Mouse (Mus musculus) intestine, embryonic 16.5 days (tissue): Measurements from ENCODE around the gene Zfp217. TPM values are rescaled to one million over a fixed set of nuclear protein-coding genes. Genes with fewer than 3 reads are reported as not detected.

Experiments
- ATAC-seq: fragments of 200-750 bp; cut with Nextera tagmentation; 2 replicates; pipeline ENCODE4 v1.8.0; 2017; ENCODE audit warnings: moderate TSS enrichment, moderate library complexity
- H3K27ac ChIP-seq: fragments of 300-500 bp; sonication (generic); 2 replicates; pipeline ENCODE4 v1.5.1; 2014; ENCODE audit warnings: mild to moderate bottlenecking, low read length
- H3K27me3 ChIP-seq: fragments of 300-500 bp; sonication (generic); replicated peaks from 2 replicates; pipeline ENCODE4 v1.6.1; 2014; ENCODE audit warnings: low read length, control low read depth, mixed read lengths; ENCODE audit not compliant: control insufficient read depth, insufficient read depth
- H3K36me3 ChIP-seq: fragments of 300-500 bp; sonication (generic); 2 replicates; pipeline ENCODE4 v1.6.1; 2014; ENCODE audit warnings: low read length, control low read depth; ENCODE audit not compliant: control insufficient read depth, insufficient read depth
- H3K4me1 ChIP-seq: fragments of 300-500 bp; sonication (generic); 2 replicates; pipeline ENCODE4 v1.6.1; 2014; ENCODE audit warnings: low read length, control low read depth, mixed read lengths; ENCODE audit not compliant: control insufficient read depth, insufficient read depth
- H3K4me2 ChIP-seq: fragments of 300-500 bp; sonication (generic); 2 replicates; pipeline ENCODE4 v1.6.1; 2014; ENCODE audit warnings: low read depth, low read length, control low read depth
- H3K4me3 ChIP-seq: fragments of 300-500 bp; sonication (generic); 2 replicates; pipeline ENCODE4 v1.5.1; 2014; ENCODE audit warnings: mild to moderate bottlenecking, low read length
- H3K9ac ChIP-seq: fragments of 300-500 bp; sonication (generic); 2 replicates; pipeline ENCODE4 v1.6.1; 2014; ENCODE audit warnings: low read depth, low read length
- H3K9me3 ChIP-seq: fragments of 300-500 bp; sonication (generic); 2 replicates; pipeline ENCODE4 v1.6.1; 2016; ENCODE audit warnings: low read length, control low read depth; ENCODE audit not compliant: control insufficient read depth
- WGBS: fragments of 180-500 bp; shearing (Covaris S2); extraction: QIAGEN DNeasy Blood & Tissue Kit; methylation state at CpG from one replicate; pipeline ENCODE4 v1.1.7; 2014; 5-methylcytosine and 5-hydroxymethylcytosine counted together
- polyA plus RNA-seq: library from polyadenylated mRNA; unstranded; fragments of >200 nt; fragmentation: Nextera tagmentation; extraction: Ambion mirVana; gene quantifications from 2 replicates; pipeline ENCODE4 v1.2.1, GENCODE M21; 2015

The Zfp217 gene
- polyA plus RNA-seq, 1 experiment from 2014 or later = 2.9 TPM

DNA sequence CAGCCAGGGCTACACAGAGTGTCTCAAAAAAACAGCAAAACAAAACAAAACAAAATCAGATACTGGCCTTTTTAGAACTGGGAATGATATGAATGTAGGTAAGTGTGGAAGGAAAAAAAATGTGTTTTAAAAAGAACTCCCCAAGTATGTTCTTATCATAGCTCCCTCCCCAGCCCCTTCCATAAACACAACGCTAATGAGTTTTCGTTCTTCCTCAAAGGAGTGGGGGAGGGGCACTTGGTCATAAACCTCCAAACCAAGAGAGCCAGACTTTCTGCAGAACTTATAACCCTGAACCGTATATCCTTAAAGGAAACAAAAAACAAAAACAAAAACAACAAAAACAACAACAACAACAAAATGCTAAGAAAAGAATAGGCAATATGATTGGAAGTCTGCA is 4.0 kb downstream of the Zfp217 start:
- WGBS = 16% methylated on average over 3 of the region's 3 CpGs
- H3K4me1 ChIP-seq = peaks cover 7% of the 10 kb centered on the region; the same call in 1 of the 2 replicates
- H3K4me3 ChIP-seq = no peak overlapping the region
- no peak overlapping the region for H3K27ac ChIP-seq
- H3K9ac ChIP-seq = no peak overlapping the region
- no peaks in the 10 kb centered on the region for H3K9me3 ChIP-seq
- ATAC-seq = no peak
- no peaks in the 10 kb centered on the region for H3K36me3 ChIP-seq
- no peaks in the 10 kb centered on the region for H3K27me3 ChIP-seq
- H3K4me2 ChIP-seq = no peak overlapping the region

DNA sequence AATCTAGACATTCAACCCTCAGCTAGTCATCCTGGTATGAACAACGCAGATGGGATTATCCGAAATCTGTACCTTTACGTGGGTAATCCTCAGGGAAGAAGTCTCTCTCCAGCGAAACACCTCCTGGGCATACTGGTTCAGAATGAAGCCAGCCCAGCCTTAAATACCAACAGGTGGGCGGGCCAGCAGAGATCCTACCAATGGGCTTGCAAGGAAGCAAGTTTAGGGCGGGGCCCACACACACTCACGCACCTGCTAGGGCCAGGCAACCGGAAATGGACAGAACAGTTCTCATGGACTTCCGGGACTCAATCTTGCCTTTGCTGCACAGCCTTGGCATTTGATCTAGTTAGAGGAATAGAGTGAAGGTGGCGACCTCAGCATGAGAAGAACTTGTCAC is 5.4 kb downstream of the Zfp217 start:
- H3K9me3 ChIP-seq = no peaks in the 10 kb centered on the region
- H3K4me2 ChIP-seq = no peak overlapping the region
- H3K9ac ChIP-seq = no peak overlapping the region
- WGBS = 90% methylated on average over 10 of the region's 10 CpGs
- no peak overlapping the region for H3K4me3 ChIP-seq
- no peaks in the 10 kb centered on the region for H3K36me3 ChIP-seq
- H3K4me1 ChIP-seq = 0 out of 2 replicates have a peak, but pooled peaks cover 6% of the 10 kb centered on the region
- H3K27ac ChIP-seq = no peak overlapping the region
- H3K27me3 ChIP-seq = no peaks in the 10 kb centered on the region
- peak; percentile 38 for ATAC-seq

DNA sequence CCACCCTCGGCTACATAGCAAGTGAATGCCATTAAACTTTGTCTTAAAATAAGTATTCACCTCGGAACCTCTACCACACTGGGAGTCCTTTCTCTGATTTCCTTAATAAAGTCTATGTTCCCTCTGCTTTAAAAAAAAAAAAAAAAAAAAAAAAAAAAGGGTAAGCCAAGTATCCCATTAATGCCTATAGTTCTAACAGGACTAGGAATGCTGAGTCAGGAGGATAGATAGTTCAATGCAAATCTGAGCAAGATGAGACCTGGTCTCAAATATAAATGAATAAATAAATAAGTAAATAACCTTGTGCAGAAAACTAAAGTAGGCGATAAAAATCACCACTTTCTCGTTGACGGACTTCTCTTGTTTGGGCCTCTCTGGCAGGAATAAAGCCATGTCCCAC is 6.4 kb downstream of the Zfp217 start:
- ATAC-seq = no peak
- Histone ChIP-seq H3K4me2 (no peak overlapping the region), H3K27me3 (no peaks in the 10 kb centered on the region), H3K9me3 (no peaks in the 10 kb centered on the region), H3K27ac (no peak overlapping the region), H3K9ac (no peak overlapping the region), H3K4me3 (no peak overlapping the region), H3K4me1 (0 out of 2 replicates have a peak, but pooled peaks cover 6% of the 10 kb centered on the region), H3K36me3 (no peaks in the 10 kb centered on the region)
- WGBS = 92% methylated on average over 5 of the region's 5 CpGs

DNA sequence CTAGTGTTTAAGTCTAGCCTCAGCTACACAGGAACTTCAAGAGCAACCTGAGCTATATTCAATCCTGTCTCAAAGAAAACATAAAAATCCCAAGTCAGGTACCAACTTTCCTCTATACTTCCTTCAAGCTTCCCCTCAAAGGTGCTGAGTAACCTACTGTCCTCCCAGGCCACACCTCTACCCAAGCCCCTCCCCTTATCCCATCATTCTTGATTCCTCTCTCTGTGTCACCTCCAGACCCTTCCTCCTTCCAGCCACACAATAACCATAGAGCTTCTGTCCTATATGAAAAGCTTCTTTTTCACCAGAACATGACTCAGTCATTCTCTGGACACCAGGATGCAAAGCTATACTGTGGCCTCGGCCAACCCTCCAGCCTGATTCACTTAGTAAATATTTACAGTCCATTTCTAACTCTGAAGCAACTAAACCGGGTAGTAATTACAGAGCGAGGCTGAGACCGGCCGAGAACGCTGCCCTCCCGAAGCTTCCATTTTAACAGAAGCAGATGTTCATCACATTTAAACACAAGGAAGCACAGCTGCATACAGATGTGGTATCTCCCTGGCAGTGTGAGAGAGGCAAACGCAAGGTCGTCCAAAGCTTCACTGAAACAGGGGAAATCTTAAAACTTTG is 8.4 kb downstream of the Zfp217 start:
- H3K4me3 ChIP-seq = no peak overlapping the region

DNA sequence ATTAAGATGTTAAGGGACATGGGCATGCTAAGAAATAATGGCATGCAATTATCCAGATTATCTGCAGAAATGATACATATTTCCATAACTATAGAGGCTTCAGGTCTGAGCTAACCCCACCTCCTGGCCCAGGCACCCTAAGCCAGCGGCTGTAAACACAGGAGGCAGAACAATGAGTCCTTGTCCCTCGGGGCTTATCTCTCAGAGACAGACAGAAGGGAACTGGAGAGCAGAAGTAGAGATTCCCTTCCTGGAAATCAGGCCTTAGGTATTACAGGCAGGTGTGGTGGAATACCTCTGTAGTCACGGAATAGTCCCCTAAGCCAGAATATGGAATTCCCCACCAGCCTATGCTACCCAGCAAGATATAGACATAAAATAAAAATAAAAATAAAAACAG is 11.0 kb downstream of the Zfp217 start:
- Histone ChIP-seq H3K4me2 (no peak overlapping the region), H3K9ac (no peak overlapping the region), H3K27ac (no peak overlapping the region), H3K9me3 (no peaks in the 10 kb centered on the region), H3K27me3 (no peaks in the 10 kb centered on the region), H3K4me3 (no peak overlapping the region), H3K4me1 (peaks cover 12% of the 10 kb centered on the region), H3K36me3 (no peaks in the 10 kb centered on the region)
- ATAC-seq = peak; percentile 53
- WGBS = 36% methylated on average over 3 of the region's 3 CpGs

More for the DNA sequence above, 8.4 kb downstream of the Zfp217 start:
- Histone ChIP-seq H3K9ac (no peak overlapping the region), H3K27ac (no peak overlapping the region), H3K36me3 (no peaks in the 10 kb centered on the region), H3K27me3 (no peaks in the 10 kb centered on the region), H3K4me2 (no peak overlapping the region), H3K9me3 (no peaks in the 10 kb centered on the region), H3K4me1 (peaks cover 10% of the 10 kb centered on the region)
- 32% methylated on average over 9 of the region's 9 CpGs for WGBS
- ATAC-seq = peak; percentile 21

DNA sequence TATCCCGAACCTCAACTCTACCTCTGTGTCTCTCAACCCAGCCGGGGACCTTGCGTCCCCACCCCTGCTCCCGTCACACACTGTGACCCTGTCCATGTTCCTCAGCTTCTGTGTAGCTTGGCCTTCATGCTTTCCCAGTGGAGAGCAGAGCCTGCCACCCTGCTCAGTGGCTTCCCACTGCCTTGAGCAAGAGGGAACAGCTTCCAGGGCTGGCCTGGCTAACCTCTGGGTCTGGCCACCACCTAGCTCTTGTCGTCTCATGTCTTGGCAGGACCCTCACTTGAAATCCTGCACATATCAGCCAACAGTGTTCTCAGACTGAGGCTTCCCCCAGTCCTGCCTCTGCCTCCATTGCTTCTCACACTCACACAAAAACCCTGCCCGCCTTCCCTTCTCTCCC is 12.1 kb downstream of the Zfp217 start:
- no peak for ATAC-seq
- 96% methylated on average over 6 of the region's 6 CpGs for WGBS

DNA sequence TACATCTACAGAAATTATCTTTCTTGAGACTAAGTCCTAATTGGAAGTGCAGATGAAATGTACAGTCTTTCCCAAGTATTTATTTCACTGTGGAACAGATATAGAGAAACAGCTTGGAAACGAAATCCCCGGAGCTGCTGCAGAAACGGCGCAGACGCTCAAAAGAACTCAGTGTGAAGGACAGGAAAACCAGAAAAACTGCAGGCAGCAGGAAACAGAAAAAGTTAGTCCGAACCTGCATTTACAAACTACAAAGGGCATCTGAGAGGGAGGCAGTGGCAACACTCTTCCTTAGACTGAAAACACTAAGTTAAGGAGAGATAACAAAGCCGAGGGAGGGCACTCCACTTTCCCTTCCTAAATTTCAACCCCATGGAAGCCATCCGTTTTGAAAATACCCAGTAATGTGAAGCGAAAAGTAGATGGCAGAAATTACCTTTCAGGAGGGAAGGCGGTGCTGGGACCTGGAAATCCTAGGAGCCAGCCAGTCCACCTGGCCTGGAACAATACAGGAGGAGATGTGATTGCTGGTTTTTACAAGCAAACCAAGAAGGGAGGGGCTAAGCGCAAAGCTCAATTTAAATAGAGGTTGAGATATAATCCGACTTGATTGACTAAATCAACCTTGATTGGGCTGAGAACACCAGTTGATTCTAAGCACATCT is 13.7 kb downstream of the Zfp217 start:
- no peaks in the 10 kb centered on the region for H3K9me3 ChIP-seq
- H3K27ac ChIP-seq = peak overlapping the region; percentile 96
- H3K27me3 ChIP-seq = no peaks in the 10 kb centered on the region
- H3K4me1 ChIP-seq = peaks cover 16% of the 10 kb centered on the region
- peak overlapping the region; percentile 77 for H3K4me2 ChIP-seq
- WGBS = 14% methylated on average over 12 of the region's 12 CpGs
- peak overlapping the region; percentile 60 for H3K4me3 ChIP-seq
- H3K36me3 ChIP-seq = no peaks in the 10 kb centered on the region
- ATAC-seq = no peak
- H3K9ac ChIP-seq = peak overlapping the region; percentile 73

More for the DNA sequence above, 12.1 kb downstream of the Zfp217 start:
- no peak overlapping the region for H3K27ac ChIP-seq
- no peaks in the 10 kb centered on the region for H3K27me3 ChIP-seq
- H3K9ac ChIP-seq = no peak overlapping the region
- no peak overlapping the region for H3K4me2 ChIP-seq
- peaks cover 12% of the 10 kb centered on the region for H3K4me1 ChIP-seq
- no peaks in the 10 kb centered on the region for H3K9me3 ChIP-seq
- H3K36me3 ChIP-seq = no peaks in the 10 kb centered on the region
- no peak overlapping the region for H3K4me3 ChIP-seq

DNA sequence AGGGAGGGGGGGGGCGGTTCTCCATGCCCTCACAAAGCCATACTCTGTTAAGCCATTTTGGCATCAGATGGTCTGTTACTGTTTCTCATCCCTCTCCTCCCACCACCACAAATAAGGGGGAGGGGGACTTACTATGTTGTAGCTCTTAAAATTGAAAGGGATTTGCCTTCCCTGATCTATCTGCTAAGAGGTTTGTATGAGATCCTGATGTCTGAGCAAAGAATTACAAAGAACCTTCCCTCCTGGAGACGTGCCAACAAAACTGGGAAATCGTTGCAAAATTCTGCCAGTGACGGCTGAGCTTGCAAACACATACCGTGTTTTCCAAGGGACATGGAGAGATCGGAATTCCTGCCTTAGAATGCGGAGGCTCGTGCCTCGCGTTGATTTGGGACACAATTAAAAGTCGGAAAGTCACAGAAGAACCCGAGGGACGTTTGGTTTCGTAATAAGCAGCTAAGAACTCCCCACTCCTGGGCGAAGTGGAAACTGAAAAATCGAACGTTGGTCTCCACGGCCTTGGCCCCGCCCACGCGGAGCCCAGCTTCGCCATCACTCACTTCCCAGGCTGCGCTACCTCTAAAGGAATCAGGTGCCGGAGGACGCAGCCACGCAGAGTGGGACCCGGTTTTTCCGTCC is 14.7 kb downstream of the Zfp217 start:
- peak overlapping the region; percentile 60 for H3K4me3 ChIP-seq
- H3K27me3 ChIP-seq = no peaks in the 10 kb centered on the region
- peak overlapping the region; percentile 77 for H3K4me2 ChIP-seq
- no peaks in the 10 kb centered on the region for H3K36me3 ChIP-seq
- H3K4me1 ChIP-seq = peaks cover 22% of the 10 kb centered on the region
- peak overlapping the region; percentile 73 for H3K9ac ChIP-seq
- peak; percentile 19; the same call in 1 of the 2 replicates for ATAC-seq
- H3K9me3 ChIP-seq = no peaks in the 10 kb centered on the region
- peak overlapping the region; percentile 96 for H3K27ac ChIP-seq
- WGBS = under 1% methylated on average over 28 of the region's 28 CpGs

DNA sequence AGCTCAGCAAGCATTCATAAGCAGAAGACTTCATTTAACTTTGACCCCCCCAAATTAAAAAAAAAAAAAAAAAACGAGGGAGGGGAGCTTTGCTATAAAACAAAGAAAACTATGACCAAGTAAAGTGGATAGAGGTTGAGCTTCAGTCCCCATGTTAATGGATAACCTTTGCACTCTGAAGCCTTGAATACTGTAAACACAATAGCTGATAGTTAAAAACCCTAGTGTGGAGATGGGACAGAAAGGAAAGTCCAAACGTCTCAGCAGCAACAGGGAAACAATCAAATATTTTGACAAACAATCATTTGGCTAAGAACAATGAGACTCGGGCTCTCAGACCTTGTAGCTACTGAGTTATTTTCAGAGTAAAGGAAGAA is 15.2 kb downstream of the Zfp217 start:
- Histone ChIP-seq H3K9ac (peak overlapping the region; percentile 73), H3K4me2 (peak overlapping the region; percentile 77), H3K9me3 (no peaks in the 10 kb centered on the region), H3K4me1 (peaks cover 25% of the 10 kb centered on the region), H3K4me3 (peak overlapping the region; percentile 60), H3K27me3 (no peaks in the 10 kb centered on the region), H3K27ac (peak overlapping the region; percentile 96), H3K36me3 (no peaks in the 10 kb centered on the region)
- no peak for ATAC-seq
- 0% methylated on average over 3 of the region's 3 CpGs for WGBS
